Mouse (Mus musculus): ENCODE measurements around the gene Hist2h2bb.
"Not testable (repeated sequence)": the region's sequence is repeated elsewhere in the genome, so short reads cannot be mapped to it uniquely, and the experiment has no call there.

Hist2h2bb gene

DNA sequence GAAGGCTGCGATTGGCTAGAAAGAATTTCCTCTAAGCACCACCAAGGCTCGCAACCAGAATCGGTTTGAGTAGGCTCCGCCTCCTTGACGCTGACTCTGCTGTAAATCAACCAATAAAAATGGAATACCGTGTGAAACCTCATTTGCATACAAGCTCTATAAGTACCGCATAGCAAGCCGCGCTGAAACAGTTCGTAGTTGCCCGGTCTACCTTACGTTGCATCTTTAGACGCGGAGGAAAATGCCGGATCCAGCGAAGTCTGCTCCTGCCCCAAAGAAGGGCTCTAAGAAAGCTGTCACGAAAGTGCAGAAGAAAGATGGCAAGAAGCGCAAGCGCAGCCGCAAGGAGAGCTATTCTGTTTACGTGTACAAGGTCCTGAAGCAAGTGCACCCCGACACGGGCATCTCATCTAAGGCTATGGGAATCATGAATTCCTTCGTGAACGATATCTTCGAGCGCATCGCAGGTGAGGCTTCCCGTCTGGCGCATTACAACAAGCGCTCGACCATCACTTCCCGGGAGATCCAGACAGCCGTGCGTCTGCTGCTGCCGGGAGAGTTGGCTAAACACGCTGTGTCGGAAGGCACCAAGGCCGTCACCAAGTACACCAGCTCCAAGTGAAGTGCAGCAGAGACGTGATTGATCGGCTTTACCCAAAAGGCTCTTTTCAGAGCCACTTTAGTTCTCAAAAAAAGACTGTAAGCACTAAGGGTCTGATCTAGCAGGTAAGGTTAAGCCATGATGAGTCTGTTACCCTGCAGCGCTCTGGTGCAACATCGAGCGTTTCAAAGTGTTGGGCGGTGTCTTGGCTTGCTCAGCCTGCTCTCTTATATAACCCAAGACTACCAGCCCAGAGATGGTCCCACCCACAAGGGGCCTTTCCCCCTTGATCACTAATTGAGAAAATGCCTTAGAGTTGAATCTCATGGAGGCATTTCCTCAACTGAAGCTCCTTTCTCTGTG is at the start of gene Hist2h2bb:
TSS of gene Hist2h2bb (plus strand) at position 242 of the 964 bp plus-strand sequence.
- peak; percentile 97 for DNase-seq (ENCODE audit: low read depth)

DNA sequence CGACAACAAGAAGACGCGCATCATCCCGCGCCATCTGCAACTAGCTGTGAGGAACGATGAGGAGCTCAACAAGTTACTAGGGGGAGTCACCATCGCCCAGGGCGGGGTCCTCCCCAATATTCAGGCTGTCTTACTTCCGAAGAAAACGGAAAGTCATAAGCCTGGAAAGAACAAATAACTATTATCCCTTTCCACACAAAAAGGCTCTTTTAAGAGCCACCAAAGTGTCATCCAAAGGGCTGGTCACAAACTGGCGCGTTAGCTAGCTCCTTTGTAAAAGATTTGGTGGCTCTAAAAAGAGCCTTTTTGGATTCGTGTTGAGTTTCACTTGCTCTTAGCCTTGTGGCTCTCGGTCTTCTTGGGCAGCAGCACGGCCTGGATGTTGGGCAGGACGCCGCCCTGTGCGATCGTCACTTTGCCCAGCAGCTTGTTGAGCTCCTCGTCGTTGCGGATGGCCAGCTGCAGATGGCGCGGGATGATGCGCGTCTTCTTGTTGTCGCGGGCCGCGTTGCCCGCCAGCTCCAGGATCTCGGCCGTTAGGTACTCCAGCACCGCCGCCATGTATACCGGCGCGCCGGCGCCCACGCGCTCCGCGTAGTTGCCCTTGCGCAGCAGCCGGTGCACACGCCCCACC is 49.3 kb upstream of the Hist2h2bb start:
- peak; percentile 52 for DNase-seq (ENCODE audit: low read depth)

DNA sequence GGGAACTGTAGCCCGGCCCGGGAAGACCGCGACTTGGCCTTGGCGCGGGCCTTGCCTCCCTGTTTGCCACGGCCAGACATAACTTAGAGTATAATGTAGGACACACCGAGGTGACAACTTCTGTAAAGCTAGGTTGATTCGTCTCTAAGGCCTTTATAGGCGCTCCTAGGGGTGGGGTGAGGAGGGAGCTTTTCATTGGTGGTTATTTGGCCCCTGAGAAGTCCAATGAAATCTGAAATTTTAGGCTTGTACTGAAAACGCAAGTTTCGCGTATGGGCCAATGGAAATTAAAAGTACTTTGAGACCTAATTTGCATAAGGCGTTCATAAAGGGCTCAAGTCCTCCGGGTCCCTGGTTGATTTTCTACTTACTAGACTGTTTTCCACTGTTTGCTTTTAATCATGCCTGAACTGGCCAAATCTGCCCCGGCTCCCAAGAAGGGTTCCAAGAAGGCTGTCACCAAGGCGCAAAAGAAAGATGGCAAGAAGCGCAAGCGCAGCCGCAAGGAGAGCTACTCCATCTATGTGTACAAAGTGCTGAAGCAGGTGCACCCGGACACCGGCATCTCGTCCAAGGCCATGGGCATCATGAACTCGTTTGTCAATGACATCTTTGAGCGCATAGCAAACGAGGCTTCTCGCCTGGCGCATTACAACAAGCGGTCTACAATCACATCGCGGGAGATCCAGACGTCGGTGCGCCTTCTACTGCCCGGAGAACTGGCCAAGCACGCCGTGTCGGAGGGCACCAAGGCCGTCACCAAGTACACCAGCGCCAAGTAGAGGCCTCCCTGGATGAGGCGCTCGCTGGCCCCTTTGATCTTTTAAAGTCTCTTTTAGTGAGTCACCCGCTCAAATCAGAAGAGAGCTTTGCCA is 48.5 kb upstream of the Hist2h2bb start, which contains the start of the genes Hist2h2ac and Hist2h2be:
TSS of gene Hist2h2ac (minus strand) at position 116 of the 875 bp plus-strand sequence.
TSS of gene Hist2h2be (plus strand) at position 355 of the 875 bp plus-strand sequence.
- DNase-seq (ENCODE audit: low read depth), result peak; percentile 94

DNA sequence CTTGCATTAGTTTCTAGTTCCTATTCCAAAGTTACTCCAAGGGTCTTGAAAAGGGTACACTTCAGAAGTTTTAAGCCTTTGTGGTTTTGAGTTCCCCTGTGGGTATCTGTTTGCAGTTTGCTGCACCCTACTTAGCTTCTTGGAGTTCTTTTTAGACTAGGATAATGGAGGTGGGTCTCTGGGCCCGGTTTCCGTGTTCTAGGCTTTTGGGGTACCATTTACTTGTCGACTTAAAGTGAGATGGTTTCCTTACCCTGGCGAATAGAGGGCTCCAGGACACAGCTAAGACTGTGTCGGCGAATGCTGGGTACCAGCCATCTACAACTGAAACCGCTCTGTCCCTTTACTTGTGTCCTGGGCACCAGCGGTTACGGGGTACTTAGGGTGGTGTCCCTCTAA is 47.9 kb upstream of the Hist2h2bb start:
- no peak for DNase-seq (ENCODE audit: low read depth)

DNA sequence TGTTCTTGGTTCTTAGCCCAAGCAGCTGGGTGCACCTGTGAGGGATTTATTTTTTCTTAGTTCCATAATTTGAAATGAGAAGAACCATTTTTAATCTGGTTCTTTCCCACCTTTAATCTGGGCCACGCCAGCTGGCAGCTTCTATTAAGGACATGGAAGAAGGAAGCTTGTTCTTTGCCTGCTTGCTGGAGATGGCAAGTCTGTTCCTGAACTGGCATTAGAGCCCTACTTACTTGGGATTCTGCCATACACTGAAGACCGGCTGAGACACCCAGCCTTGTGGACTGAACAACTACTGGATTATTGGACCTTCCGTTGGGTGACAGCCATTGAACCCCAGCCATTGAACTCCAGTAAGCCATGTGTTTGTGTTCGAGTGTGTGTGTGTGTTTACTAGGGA is 46.8 kb upstream of the Hist2h2bb start:
- no peak for DNase-seq (ENCODE audit: low read depth)

DNA sequence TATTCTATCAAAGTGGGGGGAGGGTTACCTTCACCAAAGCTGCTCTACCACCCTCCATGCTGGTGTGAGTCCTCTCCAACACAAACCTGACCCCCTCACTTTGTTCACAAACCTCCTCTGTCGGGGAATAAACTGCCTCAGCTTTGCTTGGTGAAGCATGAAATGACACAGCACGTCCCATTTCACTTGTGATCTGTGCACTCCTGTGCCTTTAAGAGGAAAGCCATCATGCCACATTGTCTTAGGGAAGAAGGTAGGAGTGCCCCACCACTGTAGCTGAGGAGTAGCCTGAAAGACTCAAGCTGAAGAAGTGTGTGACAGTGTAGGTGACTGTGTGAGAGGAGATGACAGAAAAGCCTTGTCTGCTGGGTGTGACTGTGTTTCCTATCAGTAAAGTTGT is 44.1 kb upstream of the Hist2h2bb start:
- DNase-seq (ENCODE audit: low read depth), result no peak

DNA sequence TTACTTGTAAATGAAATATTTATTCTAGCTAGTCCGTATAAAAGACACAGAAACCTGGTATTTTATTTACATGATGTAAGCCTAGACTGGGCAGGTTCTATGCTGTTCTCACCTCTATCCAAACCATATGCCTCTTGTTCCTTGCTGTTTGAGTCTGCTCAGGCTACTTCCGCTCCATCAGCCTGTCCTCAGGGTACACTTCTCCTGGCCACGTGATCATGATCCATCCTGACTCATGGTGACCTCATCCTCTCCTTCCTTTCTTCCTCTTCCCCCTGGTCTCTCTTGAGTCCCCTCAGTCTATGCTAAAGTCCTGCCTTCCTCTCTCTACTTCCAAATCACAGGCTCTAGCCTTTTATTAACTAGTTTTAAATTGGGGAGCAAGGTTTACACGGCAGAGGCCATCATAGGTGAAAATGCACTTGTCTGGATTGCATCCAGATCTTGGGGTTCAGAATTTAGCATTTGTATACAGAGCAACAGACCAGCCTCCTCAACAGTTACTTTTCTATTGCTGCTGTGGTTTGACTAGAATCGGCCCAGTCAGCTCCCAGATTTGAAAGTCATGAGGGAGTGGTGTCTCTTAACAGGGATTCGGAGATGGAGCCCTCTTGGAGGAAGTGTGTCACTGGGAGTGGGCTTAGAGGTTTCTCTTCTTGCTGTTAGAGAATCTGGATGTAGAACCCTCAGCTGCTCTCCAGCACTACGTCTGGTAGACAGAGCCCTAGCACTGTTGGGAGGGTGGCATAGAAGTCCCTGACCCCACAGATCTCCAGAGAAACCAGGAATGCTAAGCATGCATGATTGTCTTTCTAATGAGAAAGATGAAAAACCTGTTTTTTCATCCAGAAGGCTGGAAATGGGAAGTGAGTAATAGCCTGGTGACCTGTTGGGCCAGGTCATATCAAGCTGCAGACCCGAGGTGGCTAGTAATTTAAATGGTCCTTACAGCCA is 42.6 kb upstream of the Hist2h2bb start:
- peak; percentile 84 for DNase-seq (ENCODE audit: low read depth)

DNA sequence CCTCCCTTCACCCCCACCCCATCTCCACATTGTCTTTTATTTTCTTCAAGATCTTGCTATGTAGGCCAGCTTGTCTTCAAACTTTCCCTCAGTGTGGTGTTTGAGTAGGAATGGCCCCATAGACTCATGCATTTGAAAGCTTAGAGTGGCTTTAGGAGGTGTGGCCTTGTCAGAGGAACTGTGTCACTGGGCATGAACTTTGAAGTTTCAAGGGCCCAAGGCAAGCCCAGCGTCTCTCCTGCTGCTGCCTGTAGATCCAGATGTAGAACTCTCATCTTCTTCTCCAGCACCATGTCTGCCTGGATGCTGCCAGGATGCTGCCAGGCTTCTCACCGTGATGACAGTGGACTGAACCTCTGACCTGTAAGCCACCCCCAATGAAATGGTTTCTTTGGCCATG is 40.7 kb upstream of the Hist2h2bb start:
- DNase-seq (ENCODE audit: low read depth), result no peak

DNA sequence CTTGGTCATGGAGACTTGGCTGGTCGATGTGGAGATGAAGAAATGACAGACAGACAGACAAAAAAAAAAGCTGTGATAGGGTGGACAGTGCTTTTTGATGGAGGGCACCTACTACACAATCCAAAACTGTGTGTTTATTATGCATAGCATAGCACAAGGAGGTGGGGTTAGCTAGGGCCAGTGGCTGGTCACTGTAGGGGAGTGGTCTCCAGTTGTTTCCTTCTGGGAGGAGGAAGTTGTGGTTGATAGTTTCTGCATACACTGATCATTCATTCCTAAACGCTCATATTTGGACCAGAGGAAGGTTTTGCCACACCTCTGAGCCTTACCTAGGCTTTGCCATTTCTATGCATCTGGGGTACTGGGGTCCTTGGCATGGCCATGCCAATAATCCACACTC is 39.1 kb upstream of the Hist2h2bb start:
- no peak for DNase-seq (ENCODE audit: low read depth)

DNA sequence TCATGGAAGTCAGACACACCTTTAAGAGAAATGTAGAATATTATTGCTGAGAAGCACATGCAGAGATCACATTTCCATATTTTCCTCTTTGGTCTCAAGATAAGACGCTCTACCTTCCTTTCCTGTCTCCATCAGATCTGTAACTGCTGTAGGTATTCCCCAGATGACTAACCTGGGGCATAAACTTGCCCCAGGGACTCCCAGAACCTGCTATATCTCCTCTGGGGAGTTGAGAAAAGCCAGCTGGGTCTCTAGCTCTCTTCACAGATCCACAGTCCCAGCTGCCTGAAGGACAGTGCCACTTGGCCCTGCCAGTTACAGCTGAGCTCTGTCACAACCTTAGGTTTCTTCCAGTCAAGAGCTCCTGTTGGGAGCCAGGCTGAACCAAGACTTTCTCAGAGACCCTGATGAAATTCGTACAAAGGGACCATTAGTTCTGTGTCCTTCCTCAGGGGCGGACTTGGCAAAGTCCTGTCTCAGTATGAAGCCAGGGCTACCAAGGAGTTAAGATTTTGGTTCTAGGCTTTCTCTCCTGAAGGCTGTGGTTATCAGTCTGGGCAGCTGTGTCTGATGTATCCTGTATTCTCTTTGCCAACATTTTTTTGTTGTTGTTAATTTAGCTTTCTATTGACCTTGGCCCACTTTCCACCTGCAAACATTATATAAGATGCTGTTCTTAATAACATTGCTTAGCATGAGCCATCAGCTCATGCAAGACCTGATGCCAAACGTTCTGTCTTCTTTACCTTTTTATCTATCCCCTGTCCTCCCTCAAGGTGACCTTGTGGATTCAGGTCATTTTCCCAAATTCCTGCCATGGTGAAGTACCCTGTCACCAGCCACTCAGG is 38.4 kb upstream of the Hist2h2bb start:
- no peak for DNase-seq (ENCODE audit: low read depth)

DNA sequence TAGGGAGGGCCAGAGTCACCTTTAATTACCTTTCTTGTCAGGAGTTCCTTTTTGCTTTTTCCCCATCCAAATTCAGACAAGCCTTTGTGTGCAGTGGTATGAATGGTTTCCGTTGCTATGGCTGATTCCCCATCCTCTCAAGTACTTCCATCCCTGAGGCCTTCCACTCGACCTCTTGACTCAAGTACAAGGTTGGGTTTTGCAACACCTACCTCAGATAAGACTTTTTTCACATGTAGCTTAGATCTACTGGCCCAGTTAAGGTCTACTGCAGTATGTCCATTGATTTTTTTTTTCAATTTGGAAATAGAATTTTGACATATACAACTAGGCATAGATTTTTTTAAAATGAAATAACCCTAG is 37.8 kb upstream of the Hist2h2bb start:
- DNase-seq (ENCODE audit: low read depth), result no peak

DNA sequence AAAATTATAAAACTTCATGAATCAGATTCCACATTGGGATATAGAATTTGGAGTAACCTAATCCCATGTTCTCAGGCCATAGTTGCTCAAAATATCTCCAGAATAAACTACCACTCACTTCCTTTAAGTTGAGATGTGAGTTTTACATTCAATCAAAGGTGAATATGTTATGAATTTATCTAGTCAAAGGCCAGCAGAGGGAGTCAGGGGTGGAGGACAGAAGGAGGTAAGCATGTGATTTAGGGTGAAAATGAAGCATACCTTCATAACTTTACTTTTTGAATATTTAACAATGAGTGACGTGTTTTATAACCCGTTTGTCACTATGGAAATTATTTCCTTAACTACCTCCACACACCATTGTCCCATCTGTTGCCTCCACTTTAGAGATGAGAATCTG is 34.6 kb upstream of the Hist2h2bb start:
- DNase-seq (ENCODE audit: low read depth), result no peak

DNA sequence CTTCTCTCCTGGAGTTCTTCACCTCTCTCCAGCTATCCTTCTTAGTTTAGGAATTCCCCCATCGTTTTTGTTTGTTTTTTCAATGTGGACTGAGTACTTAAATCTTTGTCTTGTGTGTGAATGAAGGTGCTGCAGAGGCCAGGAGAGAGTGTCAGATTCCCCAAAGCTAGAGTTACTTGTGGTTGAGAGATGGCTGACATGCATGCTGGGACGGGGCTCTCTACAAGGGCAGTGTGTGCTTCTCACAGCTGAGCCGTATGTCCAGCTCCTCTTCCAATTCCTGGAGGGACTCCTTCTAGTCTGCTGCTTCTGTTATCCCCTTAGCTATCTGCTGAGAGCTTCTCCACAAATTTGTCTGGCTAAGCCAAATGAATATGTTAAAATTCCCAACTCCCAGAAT is 33.7 kb upstream of the Hist2h2bb start:
- DNase-seq (ENCODE audit: low read depth), result no peak

DNA sequence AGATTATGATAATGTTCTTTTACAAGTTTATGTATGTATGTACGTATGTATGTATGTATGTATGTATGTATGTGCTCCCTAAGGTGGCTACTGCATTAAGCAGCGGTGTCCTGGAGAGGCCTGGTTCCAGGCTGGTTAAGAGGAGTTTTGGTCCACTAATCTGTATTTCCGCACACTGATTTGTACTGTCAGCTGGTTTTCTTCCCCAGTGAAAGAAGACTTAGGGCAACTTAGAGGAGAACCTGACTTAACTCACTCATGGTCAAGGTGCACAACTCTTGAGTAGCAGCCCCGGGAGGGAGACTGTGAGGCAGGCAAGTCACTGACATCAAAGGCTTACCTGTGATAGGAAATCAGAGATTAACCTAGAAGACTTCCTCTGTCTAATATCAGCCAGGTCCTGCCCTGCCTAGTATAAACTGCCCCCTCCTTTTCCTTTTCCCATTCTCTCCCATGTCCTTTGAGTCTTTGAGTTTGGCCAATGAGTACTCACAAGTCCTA is 32.7 kb upstream of the Hist2h2bb start:
- no peak for DNase-seq (ENCODE audit: low read depth)

DNA sequence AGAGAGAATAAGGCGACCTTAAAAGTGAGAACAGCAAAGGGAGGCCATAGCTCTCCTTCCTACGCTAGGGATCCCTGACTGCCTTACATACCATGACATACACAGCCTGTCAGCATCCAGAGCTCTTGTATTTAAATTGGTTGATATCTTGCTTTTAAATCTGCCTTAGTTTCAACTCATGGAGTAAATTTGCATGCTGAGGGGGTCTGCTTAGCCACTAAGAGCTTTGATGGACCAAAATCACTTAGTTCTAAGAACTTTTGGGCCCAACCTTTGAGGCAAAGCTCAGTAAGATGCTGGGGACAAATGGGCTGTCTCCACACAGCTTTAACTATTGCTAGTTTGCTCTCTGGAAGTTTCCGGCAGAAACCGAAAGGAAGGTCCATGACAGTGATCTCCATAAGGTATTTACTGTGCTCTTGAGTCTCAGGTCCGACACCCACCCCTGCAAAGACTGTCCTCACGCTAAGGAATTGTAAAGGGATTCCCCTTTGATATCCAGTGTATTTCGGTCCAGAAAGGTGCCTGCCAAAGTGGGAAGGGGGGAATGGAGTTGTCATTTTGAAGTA is 32.1 kb upstream of the Hist2h2bb start:
- DNase-seq (ENCODE audit: low read depth), result peak; percentile 38

DNA sequence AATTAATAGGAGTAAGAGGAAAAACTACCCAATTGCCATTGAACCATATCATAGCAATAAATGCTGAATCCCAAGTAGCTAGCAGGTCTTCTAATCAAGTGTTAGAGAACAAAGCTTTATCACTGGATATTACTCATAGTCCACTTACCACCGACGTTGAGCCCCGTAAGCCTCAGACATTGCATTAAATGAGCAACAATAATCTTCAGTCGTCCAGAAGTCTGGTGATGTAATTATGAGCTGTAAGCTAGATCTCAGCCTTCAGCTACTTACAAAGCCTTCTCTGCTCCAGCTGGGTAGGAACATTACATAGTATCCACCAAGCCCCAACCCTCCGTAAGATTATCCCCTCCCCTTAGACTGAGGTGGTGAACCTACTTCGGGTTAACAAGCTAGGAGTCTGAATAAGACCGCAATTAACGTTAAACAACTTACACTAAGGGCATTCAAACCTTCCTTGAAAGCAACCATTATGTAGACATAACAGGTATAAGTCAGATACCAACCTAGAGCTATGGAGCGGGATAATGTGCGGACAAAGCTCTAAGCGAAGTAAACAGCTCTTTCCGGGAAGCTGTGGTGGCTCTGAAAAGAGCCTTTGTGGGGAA is 31.5 kb upstream of the Hist2h2bb start:
- DNase-seq (ENCODE audit: low read depth), result peak; percentile 57

DNA sequence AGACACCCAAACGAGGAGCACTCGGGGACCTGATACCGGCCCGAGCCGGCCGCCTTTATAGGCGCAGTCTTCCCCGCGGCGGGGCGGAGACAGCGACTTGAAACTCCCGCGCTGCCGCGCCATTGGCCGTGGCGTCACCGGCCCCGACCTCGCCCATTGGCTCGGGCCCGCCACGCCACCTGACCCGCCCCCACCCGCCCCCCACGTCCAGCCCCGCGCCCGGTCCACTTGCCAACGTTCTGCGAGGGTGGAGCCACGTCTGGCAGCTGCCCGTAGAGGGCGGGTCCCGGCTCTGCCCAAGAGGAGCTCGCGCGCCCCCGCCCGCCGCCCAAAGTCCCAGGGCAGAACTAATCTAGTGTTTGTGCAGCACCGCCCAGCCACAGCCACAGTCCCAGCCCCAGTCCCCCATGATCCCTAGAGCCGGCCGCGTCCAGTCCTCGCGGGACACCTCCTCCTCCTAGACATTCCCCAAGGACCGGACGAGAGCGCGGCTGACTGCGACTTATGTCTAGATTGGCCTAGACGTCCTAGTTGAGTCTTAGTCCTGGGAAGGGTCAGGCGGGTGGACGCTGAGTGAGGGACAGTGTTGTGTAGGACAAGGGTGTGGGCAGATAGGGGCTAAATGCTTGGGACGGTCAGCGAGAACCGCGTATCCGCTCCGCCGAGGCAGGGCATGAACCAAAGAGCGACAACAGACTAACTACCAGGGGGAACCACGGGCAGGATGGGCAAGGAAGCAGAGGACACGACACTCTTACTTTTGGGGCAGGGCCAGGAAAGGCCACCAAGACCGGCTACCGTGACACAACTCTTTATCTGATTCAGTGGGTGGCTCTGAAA is 30.4 kb upstream of the Hist2h2bb start, which contains the start of gene Hist2h3c2:
TSS of gene Hist2h3c2 (minus strand) at position 174 of the 840 bp plus-strand sequence.
- DNase-seq (ENCODE audit: low read depth), result not testable (repeated sequence)

Measured in NIH3T3 (cell line).